Mouse (Mus musculus) G1E-ER4 (cell line): Measurements from ENCODE around the gene Ccl25. TPM values are rescaled to one million over a fixed set of nuclear protein-coding genes. Genes with fewer than 3 reads are reported as not detected.

Source experiments
- GATA1 ChIP-seq: IDR thresholded peaks from one replicate; pipeline ENCODE4 v1.8.0; 2012; ENCODE audit warnings: low read length, inconsistent platforms
- polyA plus RNA-seq: library from polyadenylated mRNA; stranded (reverse); fragments of >175 nt; gene quantifications from 2 replicates; pipeline ENCODE4 v1.2.3, GENCODE M21; 2012

Gene Ccl25
- polyA plus RNA-seq, 1 experiment: 1.6 TPM

GRCm38 (mm10) chr8:4322470-4322869, 2.5 kb upstream of the Ccl25 start:
- no peak for TF ChIP-seq GATA1

DNA sequence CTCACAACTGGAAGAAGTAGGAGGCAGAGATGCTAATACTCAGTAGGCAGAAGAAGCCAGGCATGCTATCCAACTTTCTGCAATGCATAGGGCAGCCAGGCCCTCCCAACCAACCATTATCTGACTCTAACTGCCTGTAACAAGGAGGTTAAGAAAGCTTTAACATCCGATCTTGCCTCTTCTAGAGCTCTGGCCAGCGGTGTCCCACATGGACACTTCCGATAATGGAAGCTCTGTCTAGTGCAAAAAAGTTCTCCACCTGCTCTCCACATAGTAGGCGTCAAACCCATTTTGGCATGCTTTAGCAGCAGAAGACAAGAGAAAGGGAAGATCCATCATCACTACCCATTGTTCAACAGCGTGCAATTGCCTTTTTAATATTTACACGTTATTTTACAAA, 1.1 kb upstream of the Ccl25 start:
- no peak for TF ChIP-seq GATA1

- no peak for TF ChIP-seq GATA1
Measured at GRCm38 (mm10) chr8:4324525-4324924, 485 bp upstream of the Ccl25 start.

GRCm38 (mm10) chr8:4325751-4326036, 684 bp downstream of the Ccl25 start:
- TF ChIP-seq GATA1: no peak

- no peak for TF ChIP-seq GATA1
Measured at GRCm38 (mm10) chr8:4329000-4329399, 4.0 kb downstream of the Ccl25 start.

DNA sequence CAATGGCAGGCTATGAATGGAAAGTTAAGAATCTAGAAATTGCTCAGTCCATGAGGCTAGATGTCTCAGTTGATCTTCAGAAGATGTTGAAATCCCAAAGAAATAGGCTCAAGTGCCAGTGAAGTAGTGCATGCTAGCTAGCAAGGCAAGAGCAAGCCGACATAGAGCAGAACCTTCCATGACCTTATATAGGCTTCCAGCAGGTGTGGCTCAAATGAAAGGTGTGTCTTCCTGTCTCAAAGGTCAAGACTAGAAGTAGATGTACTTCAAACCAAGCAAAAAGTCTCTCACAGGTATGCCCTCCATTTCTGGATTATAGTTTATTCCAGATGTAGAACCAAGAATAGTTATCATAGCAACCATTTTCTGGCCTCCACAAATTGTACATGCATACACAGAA, 9.0 kb downstream of the Ccl25 start:
- no peak for TF ChIP-seq GATA1

DNA sequence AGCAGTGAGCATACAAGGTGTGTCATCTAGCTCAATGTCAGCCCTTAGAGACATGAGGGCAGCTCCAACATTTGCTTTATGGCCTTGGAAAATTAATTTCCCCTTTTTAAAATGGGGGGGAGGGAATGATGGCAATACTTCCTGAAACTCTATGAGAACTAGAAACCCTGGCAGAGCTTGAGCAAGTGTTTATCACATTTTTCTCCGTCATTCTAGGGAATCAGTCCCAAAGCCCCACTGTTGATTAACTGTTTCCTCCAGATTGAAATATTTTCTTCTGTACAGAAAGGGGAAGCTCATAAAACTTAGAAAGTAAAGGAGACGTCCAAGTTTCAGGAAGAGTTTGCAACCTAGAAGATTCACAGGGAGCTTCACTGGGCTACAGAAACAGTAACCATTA, 10.7 kb downstream of the Ccl25 start:
- no peak for TF ChIP-seq GATA1

GRCm38 (mm10) chr8:4340207-4340606, 15.2 kb downstream of the Ccl25 start:
- TF ChIP-seq GATA1: no peak

- TF ChIP-seq GATA1: no peak
Measured at GRCm38 (mm10) chr8:4347661-4348060, 22.7 kb downstream of the Ccl25 start.

DNA sequence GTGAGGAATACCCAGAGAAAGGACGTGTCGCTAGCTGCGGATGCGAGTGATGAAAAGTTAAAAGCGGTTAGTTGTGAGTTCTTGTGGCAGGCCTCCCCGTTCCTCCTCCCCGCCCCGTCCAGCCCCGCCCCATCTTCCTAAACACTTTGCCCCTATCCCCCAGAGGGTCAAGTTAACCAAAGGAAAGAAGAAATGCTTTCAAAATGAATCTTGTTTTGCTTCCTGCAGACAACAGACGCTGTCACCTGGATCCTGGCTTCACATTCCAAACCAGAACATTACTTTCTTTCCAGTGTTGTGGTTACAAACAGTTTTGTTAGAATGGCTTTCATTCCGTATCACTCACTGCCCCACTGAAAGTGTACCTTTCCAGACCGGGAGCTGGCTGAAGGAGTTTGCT, 23.3 kb downstream of the Ccl25 start:
- TF ChIP-seq GATA1: no peak

GRCm38 (mm10) chr8:4349335-4349734, 24.3 kb downstream of the Ccl25 start:
- TF ChIP-seq GATA1: no peak

GRCm38 (mm10) chr8:4350618-4351017, 25.6 kb downstream of the Ccl25 start:
- no peak for TF ChIP-seq GATA1

GRCm38 (mm10) chr8:4353741-4354140, 28.7 kb downstream of the Ccl25 start:
- TF ChIP-seq GATA1: no peak

DNA sequence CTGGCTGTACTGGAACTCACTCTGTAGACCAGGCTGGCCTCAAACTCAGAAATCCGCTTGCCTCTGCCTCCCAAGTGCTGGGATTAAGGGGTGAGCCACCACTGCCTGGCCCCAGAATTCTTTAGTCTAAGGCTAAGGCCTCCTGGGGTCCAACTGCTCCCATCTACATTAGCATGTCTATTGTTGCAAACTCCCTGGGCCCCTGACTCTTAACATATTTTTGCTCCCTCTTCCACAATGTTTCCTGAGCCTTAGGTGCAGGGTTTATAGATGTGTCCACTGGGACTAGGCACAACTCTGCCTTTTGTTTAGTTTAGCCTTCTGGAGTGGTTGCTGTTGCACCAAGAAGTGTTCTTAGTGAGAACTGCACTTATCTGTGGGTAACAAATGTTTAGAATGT, 29.5 kb downstream of the Ccl25 start:
- no peak for TF ChIP-seq GATA1

GRCm38 (mm10) chr8:4355455-4355854, 30.4 kb downstream of the Ccl25 start:
- TF ChIP-seq GATA1: no peak

DNA sequence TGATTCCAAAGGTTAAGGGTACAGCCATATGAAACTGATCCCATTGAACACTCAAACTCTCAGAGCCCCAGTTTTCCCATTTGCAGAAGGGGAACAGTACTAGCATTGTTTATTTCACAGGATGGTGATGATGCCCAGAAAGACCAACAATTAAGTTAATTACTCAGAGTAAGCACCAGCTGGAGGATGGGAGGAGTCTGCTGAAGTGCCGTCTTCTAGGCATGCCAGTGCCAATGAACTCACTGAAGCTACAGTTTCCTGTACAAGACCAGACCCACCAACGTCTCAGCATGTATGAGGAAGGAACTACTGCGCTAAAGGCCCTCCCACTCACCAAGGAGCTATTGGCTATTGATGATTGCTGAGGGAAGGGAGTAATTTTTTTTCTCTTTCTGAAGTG, 34.4 kb downstream of the Ccl25 start:
- TF ChIP-seq GATA1: no peak

- TF ChIP-seq GATA1: no peak
Measured at GRCm38 (mm10) chr8:4360922-4361321, 35.9 kb downstream of the Ccl25 start.

DNA sequence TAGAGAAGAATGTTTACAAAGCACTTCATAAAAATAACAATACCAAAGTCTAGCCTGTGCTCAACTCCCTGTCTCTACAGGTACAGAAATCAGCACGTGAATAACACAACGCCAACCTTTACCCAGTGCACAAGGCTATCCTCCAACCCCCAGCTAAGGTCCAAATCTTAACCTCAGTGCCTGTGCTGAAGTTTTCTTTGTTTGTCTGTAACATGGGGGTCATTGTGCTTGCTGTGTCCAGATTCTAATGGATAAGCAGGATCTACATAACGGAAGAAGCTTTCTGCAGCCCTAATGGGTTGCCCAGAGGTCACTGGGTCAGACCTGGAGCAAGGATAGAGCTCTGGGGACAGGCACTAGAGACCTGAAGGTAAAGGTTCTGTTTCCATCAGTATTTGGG, 41.2 kb downstream of the Ccl25 start:
- no peak for TF ChIP-seq GATA1

DNA sequence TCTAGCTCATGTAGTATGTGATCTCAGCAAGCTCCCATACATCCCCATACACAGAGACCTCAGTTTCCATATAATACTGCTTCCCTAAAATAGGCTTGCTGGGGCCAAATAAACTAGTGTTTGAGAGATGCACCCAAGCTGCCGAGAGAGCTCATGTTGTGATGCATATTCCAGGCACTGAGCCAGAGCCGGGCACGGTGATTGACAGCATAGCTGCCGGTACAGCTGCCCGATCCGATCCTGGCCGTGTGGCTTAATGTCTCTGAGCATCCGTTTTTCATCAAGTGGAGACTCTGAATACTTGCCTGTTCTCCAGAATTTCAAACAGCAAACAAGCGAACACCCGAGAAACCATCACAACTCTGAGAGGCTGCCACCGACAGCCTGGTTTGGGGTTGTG, 42.8 kb downstream of the Ccl25 start:
- TF ChIP-seq GATA1: no peak
